Mouse (Mus musculus): ENCODE measurements around the gene Epha6. TPM values are rescaled to one million over a fixed set of nuclear protein-coding genes. Genes with fewer than 3 reads are reported as not detected.

The Epha6 gene
- total RNA-seq (2014; fragmentation: Nextera tagmentation) (not detected in 2 replicates), total RNA-seq (2017) (0.06 and 0.11 TPM in 2 replicates), polyA plus RNA-seq (2012) (not detected in 2 replicates)

- no peaks in the 10 kb centered on the region for H3K4me1 ChIP-seq (ENCODE audit: insufficient read depth, low read depth, low read length)
- no peak for TF ChIP-seq CTCF (IDR thresholded peaks at IDR 0.05; ENCODE audit: low read depth, low read length)
- no peak for TF ChIP-seq GATA1 (IDR thresholded peaks at IDR 0.05; ENCODE audit: borderline replicate concordance, low read length)
- no peak for TF ChIP-seq TAL1 (conservative IDR thresholded peaks at IDR 0.05; ENCODE audit: low read depth, low read length)
- TF ChIP-seq GATA2 (IDR thresholded peaks at IDR 0.05; ENCODE audit: borderline replicate concordance, low read depth, low read length): no peak
- no peak for TF ChIP-seq POLR2AphosphoS5 (IDR thresholded peaks at IDR 0.05; ENCODE audit: insufficient replicate concordance, low read depth, low read length)
- DNase-seq (ENCODE audit: low spot score) (no peak), ATAC-seq (ENCODE audit: extremely low read depth, insufficient number of reproducible peaks, low FRiP score, poor library complexity, severe bottlenecking) (no peak)
- no peaks in the 10 kb centered on the region for H3K9me3 ChIP-seq (replicated peaks)
- no peaks in the 10 kb centered on the region for H3K36me3 ChIP-seq (replicated peaks)
- no peak within 1 kb of the TSS for H3K4me3 ChIP-seq (ENCODE audit: low read depth, low read length)
- H3K27me3 ChIP-seq (ENCODE audit: insufficient read depth, low read length): peaks cover 14% of the 10 kb centered on the region; the same call in 1 of the 2 replicates
These were observed at the start of gene Epha6 for GRCm38 (mm10) chr16:60605061-60605831. Gene Epha6, minus strand, starts transcription at chr16:60605531.

GRCm38 (mm10) chr16:60651716-60652115, 46.4 kb upstream of the Epha6 start:
- TF ChIP-seq POLR2AphosphoS5 (IDR thresholded peaks at IDR 0.05; ENCODE audit: insufficient replicate concordance, low read depth, low read length) (no peak), GATA2 (IDR thresholded peaks at IDR 0.05; ENCODE audit: borderline replicate concordance, low read depth, low read length) (no peak), TAL1 (conservative IDR thresholded peaks at IDR 0.05; ENCODE audit: low read depth, low read length) (no peak)
- H3K27me3 ChIP-seq (ENCODE audit: insufficient read depth, low read length): no peaks in the 10 kb centered on the region
- no peaks in the 10 kb centered on the region for H3K9me3 ChIP-seq (replicated peaks)
- H3K4me3 ChIP-seq (ENCODE audit: low read depth, low read length): no peak overlapping the region
- no peak for ATAC-seq (ENCODE audit: extremely low read depth, insufficient number of reproducible peaks, low FRiP score, poor library complexity, severe bottlenecking)
- no peaks in the 10 kb centered on the region for H3K4me1 ChIP-seq (ENCODE audit: insufficient read depth, low read depth, low read length)
- no peak for DNase-seq (ENCODE audit: low spot score)
- no peaks in the 10 kb centered on the region for H3K36me3 ChIP-seq (replicated peaks)

GRCm38 (mm10) chr16:60628091-60628490, 22.8 kb upstream of the Epha6 start:
- Histone ChIP-seq H3K4me3 (ENCODE audit: low read depth, low read length) (no peak overlapping the region), H3K4me1 (ENCODE audit: insufficient read depth, low read depth, low read length) (no peaks in the 10 kb centered on the region), H3K9me3 (replicated peaks) (no peaks in the 10 kb centered on the region), H3K27me3 (ENCODE audit: insufficient read depth, low read length) (no peaks in the 10 kb centered on the region), H3K36me3 (replicated peaks) (no peaks in the 10 kb centered on the region)
- DNase-seq (ENCODE audit: low spot score): no peak
- no peak for ATAC-seq (ENCODE audit: extremely low read depth, insufficient number of reproducible peaks, low FRiP score, poor library complexity, severe bottlenecking)
- TF ChIP-seq TAL1 (conservative IDR thresholded peaks at IDR 0.05; ENCODE audit: low read depth, low read length) (no peak), CTCF (IDR thresholded peaks at IDR 0.05; ENCODE audit: low read depth, low read length) (no peak), GATA2 (IDR thresholded peaks at IDR 0.05; ENCODE audit: borderline replicate concordance, low read depth, low read length) (no peak), GATA1 (IDR thresholded peaks at IDR 0.05; ENCODE audit: borderline replicate concordance, low read length) (no peak), POLR2AphosphoS5 (IDR thresholded peaks at IDR 0.05; ENCODE audit: insufficient replicate concordance, low read depth, low read length) (no peak)

GRCm38 (mm10) chr16:60605832-60606583, 677 bp upstream of the Epha6 start:
- Histone ChIP-seq H3K4me1 (ENCODE audit: insufficient read depth, low read depth, low read length) (no peaks in the 10 kb centered on the region), H3K4me3 (ENCODE audit: low read depth, low read length) (no peak overlapping the region), H3K36me3 (replicated peaks) (no peaks in the 10 kb centered on the region), H3K9me3 (replicated peaks) (no peaks in the 10 kb centered on the region), H3K27me3 (ENCODE audit: insufficient read depth, low read length) (peaks cover 14% of the 10 kb centered on the region; the same call in 1 of the 2 replicates)
- no peak for DNase-seq (ENCODE audit: low spot score)
- TF ChIP-seq GATA2 (IDR thresholded peaks at IDR 0.05; ENCODE audit: borderline replicate concordance, low read depth, low read length) (no peak), TAL1 (conservative IDR thresholded peaks at IDR 0.05; ENCODE audit: low read depth, low read length) (no peak), CTCF (IDR thresholded peaks at IDR 0.05; ENCODE audit: low read depth, low read length) (no peak), POLR2AphosphoS5 (IDR thresholded peaks at IDR 0.05; ENCODE audit: insufficient replicate concordance, low read depth, low read length) (no peak)
- ATAC-seq (ENCODE audit: extremely low read depth, insufficient number of reproducible peaks, low FRiP score, poor library complexity, severe bottlenecking): no peak

- Histone ChIP-seq H3K27me3 (ENCODE audit: insufficient read depth, low read length) (peaks cover 14% of the 10 kb centered on the region; the same call in 1 of the 2 replicates), H3K4me3 (ENCODE audit: low read depth, low read length) (no peak overlapping the region), H3K36me3 (replicated peaks) (no peaks in the 10 kb centered on the region), H3K9me3 (replicated peaks) (no peaks in the 10 kb centered on the region), H3K4me1 (ENCODE audit: insufficient read depth, low read depth, low read length) (no peaks in the 10 kb centered on the region)
- ATAC-seq (ENCODE audit: extremely low read depth, insufficient number of reproducible peaks, low FRiP score, poor library complexity, severe bottlenecking) (no peak), DNase-seq (ENCODE audit: low spot score) (no peak)
- TF ChIP-seq GATA2 (IDR thresholded peaks at IDR 0.05; ENCODE audit: borderline replicate concordance, low read depth, low read length) (no peak), GATA1 (IDR thresholded peaks at IDR 0.05; ENCODE audit: borderline replicate concordance, low read length) (no peak), TAL1 (conservative IDR thresholded peaks at IDR 0.05; ENCODE audit: low read depth, low read length) (no peak), POLR2AphosphoS5 (IDR thresholded peaks at IDR 0.05; ENCODE audit: insufficient replicate concordance, low read depth, low read length) (no peak), CTCF (IDR thresholded peaks at IDR 0.05; ENCODE audit: low read depth, low read length) (no peak)
These were observed 718 bp downstream of the Epha6 start for GRCm38 (mm10) chr16:60604613-60605012.

GRCm38 (mm10) chr16:60585322-60585721, 20.0 kb downstream of the Epha6 start:
- DNase-seq (ENCODE audit: low spot score) (no peak), ATAC-seq (ENCODE audit: extremely low read depth, insufficient number of reproducible peaks, low FRiP score, poor library complexity, severe bottlenecking) (no peak)
- Histone ChIP-seq H3K36me3 (replicated peaks) (no peaks in the 10 kb centered on the region), H3K9me3 (replicated peaks) (no peaks in the 10 kb centered on the region), H3K4me3 (ENCODE audit: low read depth, low read length) (no peak overlapping the region), H3K27me3 (ENCODE audit: insufficient read depth, low read length) (no peaks in the 10 kb centered on the region), H3K4me1 (ENCODE audit: insufficient read depth, low read depth, low read length) (no peaks in the 10 kb centered on the region)
- TF ChIP-seq POLR2AphosphoS5 (IDR thresholded peaks at IDR 0.05; ENCODE audit: insufficient replicate concordance, low read depth, low read length) (no peak), GATA1 (IDR thresholded peaks at IDR 0.05; ENCODE audit: borderline replicate concordance, low read length) (no peak), CTCF (IDR thresholded peaks at IDR 0.05; ENCODE audit: low read depth, low read length) (no peak), GATA2 (IDR thresholded peaks at IDR 0.05; ENCODE audit: borderline replicate concordance, low read depth, low read length) (no peak), TAL1 (conservative IDR thresholded peaks at IDR 0.05; ENCODE audit: low read depth, low read length) (no peak)
